Mouse (Mus musculus): ENCODE results near the gene Gm13275.
"Not testable (repeated sequence)": the region's sequence is repeated elsewhere in the genome, so short reads cannot be mapped to it uniquely, and the experiment has no call there.

The Gm13275 gene

DNA sequence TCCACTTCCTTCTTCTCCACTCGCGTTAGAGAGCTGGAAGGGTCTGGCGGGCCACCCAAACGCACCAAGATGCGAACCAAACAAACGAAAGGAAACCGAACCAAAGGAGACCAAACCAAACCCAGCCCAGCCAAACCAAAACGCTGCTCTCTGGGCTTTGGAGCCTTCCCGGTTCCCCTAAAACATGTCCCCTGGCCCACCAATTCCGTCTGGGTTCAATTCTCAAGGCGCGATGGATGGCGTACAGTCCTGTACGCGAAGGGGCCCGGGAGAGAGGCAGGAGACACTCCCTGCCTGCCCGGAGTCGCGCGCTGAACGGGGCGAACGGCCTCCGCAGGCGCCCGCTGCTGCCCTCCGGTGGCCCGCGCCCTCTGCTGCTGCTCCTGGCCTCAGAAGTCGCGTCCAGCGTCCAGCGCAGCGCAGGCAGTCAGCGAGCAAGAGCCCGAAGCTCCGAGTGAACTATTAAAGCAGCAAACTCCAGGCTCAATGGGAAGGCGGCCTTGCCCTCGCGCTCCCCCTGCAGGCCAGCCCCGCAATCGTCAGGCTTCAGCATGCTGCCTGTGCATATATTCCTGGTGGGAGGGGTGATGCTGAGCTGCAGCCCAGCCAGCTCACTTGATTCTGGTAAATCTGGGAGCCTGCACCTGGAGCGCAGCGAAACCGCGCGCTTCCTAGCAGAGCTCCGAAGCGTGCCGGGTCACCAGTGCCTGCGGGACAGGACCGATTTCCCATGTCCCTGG is at the start of gene Gm13275:
Gene Gm13275, plus strand, starts transcription at position 552 of the 740 bp plus-strand sequence.
- DNase-seq (ENCODE audit: low spot score): not testable (repeated sequence)

DNA sequence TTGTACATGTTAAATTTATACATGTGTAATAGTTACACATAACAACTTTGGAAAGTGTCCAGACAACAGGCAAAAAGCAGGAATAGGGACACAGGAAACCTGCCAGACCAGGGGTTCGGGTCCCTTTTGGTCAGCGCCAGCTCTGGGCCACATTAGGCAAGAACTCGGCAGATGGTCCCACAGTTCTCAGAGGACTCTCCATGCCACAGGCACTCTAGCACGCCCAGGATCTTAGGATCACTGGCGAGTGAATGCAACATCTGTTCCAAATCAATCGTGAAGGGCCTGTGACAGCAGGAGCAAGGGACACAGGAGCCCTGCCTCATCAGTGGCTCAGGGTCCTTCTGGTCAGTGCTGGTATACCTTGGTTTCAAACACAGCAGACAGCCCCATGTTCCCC is 44.4 kb upstream of the Gm13275 start:
- DNase-seq (ENCODE audit: low spot score): no peak

DNA sequence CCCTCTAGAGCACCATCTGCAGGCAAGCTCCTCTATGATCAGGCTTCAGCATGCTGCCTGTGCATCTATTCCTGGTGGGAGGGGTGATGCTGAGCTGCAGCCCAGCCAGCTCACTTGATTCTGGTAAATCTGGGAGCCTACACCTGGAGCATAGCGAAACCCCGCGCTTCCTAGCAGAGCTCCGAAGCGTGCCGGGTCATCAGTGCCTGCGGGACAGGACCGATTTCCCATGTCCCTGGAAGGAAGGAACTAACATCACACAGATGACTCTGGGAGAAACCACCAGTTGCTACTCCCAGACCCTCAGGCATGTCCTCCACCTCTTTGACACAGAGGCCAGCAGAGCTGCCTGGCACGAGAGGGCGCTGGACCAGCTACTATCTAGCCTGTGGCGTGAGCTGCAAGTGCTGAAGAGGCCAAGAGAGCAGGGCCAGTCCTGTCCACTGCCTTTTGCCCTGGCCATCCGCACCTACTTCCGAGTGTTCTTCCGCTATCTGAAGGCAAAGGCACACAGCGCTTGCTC is 39.4 kb upstream of the Gm13275 start, which contains the start of gene Gm13271:
Gene Gm13271, plus strand, starts transcription at position 51 of the 523 bp plus-strand sequence.
- not testable (repeated sequence) for DNase-seq (ENCODE audit: low spot score)

DNA sequence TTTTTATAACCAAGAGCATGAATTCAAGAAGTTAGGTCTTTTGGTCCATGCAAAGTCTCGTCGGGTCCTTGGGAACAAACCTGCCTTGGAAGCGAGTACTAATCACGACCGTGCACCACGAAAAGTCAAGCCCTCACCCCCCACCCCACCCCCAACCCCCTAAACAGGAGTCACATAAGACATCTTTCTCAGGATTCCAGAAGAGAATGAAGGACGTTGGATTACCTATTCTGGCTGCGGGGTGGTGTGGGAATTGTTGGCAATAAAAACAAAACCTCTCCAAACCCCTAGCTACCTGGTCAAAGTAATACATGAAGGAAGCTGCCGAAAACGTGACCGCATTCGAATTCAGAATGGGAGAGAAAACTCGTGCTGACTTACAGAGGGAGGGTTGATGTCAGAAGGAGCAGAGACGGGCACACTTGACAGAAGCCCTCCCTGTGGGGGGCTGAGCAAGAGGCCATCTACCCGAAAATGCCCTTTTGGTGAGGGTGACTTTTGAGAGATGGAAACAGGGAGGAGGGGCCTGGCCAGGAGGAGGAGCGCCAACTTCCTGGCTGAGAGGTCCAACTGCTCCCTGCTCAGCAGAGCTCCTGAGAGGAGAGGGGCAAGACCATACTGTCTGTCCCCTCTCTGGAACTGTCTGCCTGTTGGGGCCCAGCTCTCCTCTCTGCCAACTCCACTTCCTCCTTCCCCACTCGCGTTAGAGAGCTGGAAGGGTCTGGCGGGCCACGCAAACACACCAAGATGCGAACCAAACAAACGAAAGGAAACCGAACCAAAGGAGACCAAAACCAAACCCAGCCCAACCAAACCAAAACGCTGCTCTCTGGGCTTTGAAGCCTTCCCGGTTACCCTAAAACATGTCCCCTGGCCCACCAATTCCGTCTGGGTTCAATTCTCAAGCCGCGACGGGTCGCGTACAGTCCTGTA is 37.4 kb upstream of the Gm13275 start:
- DNase-seq (ENCODE audit: low spot score): peak; percentile 32

DNA sequence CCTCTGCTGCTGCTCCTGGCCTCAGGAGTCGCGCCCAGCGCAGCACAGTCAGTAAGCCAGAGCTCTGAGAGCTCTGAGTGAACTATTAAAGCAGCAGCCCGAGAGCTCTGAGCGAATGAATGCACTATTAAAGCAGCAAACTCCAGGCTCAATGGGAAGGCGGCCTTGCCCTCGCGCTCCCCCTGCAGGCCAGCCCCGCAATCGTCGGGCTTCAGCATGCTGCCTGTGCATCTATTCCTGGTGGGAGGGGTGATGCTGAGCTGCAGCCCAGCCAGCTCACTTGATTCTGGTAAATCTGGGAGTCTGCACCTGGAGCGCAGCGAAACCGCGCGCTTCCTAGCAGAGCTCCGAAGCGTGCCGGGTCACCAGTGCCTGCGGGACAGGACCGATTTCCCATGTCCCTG is 36.7 kb upstream of the Gm13275 start:
- peak; percentile 86 for DNase-seq (ENCODE audit: low spot score)

DNA sequence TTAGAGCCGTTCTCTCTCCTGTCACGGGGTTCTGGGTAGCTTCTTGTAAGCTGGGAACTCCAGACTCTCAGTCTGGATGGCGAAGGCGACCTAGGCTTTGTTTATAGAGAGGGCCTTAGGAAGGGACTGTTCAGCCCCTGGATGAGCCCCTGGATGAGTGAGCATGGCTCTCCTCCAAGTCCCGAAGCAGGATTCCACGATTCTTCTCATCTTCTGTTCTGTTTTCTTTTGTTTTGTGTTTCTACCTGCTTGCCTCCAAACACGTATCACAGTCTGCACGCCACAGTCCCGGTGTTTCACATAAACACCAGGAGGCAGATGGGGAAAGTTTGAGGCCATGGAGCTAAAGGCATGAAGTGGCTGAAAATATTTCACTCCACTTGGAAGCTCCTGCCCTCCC is 35.5 kb upstream of the Gm13275 start:
- not testable (repeated sequence) for DNase-seq (ENCODE audit: low spot score)

DNA sequence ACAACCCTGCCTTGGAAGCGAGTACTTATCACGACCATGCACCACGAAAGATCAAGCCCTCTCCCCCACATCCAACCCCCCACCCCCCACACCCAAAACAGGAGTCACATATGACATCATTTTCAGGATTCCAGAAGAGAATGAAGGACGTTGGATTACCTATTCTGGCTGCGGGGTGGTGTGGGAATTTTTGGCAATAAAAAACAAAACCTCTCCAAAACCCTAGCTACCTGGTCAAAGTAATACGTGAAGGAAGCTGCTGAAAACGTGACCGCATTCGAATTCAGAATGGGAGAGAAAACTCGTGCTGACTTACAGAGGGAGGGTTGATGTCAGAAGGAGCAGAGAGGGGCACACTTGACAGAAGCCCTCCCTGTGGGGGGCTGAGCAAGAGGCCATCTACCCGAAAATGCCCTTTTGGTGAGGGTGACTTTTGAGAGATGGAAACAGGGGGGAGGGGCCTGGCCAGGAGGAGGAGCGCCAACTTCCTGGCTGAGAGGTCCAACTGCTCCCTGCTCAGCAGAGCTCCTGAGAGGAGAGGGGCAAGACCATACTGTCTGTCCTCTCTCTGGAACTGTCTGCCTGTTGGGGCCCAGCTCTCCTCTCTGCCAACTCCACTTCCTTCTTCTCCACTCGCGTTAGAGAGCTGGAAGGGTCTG is 34.5 kb upstream of the Gm13275 start, which contains the start of gene Gm13283:
Gene Gm13283, plus strand, starts transcription at position 510 of the 659 bp plus-strand sequence.
- DNase-seq (ENCODE audit: low spot score): not testable (repeated sequence)

DNA sequence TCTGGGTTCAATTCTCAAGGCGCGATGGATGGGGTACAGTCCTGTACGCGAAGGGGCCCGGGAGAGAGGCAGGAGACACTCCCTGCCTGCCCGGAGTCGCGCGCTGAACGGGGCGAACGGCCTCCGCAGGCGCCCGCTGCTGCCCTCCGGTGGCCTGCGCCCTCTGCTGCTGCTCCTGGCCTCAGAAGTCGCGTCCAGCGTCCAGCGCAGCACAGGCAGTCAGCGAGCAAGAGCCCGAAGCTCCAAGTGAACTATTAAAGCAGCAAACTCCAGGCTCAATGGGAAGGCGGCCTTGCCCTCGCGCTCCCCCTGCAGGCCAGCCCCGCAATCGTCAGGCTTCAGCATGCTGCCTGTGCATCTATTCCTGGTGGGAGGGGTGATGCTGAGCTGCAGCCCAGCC is 33.9 kb upstream of the Gm13275 start:
- peak; percentile 64 for DNase-seq (ENCODE audit: low spot score)

DNA sequence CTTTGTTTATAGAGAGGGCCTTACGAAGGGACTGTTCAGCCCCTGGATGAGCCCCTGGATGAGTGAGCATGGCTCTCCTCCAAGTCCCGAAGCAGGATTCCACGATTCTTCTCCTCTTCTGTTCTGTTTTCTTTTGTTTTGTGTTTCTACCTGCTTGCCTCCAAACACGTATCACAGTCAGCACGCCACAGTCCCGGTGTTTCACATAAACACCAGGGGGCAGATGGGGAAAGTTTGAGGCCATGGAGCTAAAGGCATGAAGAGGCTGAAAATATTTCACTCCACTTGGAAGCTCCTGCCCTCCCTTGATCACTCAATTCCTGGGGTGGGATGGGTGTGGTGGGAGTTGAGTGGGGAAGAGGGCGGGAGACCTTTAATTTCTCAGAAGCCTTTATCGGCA is 32.5 kb upstream of the Gm13275 start:
- not testable (repeated sequence) for DNase-seq (ENCODE audit: low spot score)

DNA sequence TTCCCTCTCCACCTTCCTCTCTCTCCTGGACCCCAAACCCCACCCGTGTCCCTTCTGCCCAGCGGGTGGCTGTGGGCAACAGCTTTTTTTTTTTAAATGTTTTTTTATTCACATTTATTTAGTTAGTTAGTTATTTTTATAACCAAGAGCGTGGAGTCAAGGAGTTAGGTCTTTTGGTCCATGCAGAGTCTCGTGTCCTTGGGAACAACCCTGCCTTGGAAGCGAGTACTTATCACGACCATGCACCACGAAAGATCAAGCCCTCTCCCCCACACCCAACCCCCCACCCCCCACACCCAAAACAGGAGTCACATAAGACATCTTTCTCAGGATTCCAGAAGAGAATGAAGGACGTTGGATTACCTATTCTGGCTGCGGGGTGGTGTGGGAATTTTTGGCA is 31.9 kb upstream of the Gm13275 start:
- DNase-seq (ENCODE audit: low spot score): not testable (repeated sequence)

DNA sequence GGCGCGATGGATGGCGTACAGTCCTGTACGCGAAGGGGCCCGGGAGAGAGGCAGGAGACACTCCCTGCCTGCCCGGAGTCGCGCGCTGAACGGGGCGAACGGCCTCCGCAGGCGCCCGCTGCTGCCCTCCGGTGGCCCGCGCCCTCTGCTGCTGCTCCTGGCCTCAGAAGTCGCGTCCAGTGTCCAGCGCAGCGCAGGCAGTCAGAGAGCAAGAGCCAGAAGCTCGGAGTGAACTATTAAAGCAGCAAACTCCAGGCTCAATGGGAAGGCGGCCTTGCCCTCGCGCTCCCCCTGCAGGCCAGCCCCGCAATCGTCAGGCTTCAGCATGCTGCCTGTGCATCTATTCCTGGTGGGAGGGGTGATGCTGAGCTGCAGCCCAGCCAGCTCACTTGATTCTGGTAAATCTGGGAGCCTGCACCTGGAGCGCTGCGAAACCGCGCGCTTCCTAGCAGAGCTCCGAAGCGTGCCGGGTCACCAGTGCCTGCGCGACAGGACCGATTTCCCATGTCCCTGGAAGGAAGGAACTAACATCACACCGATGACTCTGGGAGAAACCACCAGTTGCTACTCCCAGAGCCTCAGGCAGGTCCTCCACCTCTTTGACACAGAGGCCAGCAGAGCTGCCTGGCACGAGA is 30.8 kb upstream of the Gm13275 start:
- peak; percentile 74 for DNase-seq (ENCODE audit: low spot score)

DNA sequence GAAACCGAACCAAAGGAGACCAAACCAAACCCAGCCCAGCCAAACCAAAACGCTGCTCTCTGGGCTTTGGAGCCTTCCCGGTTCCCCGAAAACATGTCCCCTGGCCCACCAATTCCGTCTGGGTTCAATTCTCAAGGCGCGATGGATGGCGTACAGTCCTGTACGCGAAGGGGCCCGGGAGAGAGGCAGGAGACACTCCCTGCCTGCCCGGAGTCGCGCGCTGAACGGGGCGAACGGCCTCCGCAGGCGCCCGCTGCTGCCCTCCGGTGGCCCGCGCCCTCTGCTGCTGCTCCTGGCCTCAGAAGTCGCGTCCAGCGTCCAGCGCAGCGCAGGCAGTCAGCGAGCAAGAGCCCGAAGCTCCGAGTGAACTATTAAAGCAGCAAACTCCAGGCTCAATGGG is 20.8 kb upstream of the Gm13275 start, which contains the start of gene Gm13290:
Gene Gm13290, plus strand, starts transcription at position 301 of the 400 bp plus-strand sequence.
- DNase-seq (ENCODE audit: low spot score): not testable (repeated sequence)

DNA sequence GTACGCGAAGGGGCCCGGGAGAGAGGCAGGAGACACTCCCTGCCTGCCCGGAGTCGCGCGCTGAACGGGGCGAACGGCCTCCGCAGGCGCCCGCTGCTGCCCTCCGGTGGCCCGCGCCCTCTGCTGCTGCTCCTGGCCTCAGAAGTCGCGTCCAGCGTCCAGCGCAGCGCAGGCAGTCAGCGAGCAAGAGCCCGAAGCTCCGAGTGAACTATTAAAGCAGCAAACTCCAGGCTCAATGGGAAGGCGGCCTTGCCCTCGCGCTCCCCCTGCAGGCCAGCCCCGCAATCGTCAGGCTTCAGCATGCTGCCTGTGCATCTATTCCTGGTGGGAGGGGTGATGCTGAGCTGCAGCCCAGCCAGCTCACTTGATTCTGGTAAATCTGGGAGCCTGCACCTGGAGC is 17.7 kb upstream of the Gm13275 start, which contains the start of gene Gm13289:
Gene Gm13289, plus strand, starts transcription at position 301 of the 400 bp plus-strand sequence.
- not testable (repeated sequence) for DNase-seq (ENCODE audit: low spot score)

DNA sequence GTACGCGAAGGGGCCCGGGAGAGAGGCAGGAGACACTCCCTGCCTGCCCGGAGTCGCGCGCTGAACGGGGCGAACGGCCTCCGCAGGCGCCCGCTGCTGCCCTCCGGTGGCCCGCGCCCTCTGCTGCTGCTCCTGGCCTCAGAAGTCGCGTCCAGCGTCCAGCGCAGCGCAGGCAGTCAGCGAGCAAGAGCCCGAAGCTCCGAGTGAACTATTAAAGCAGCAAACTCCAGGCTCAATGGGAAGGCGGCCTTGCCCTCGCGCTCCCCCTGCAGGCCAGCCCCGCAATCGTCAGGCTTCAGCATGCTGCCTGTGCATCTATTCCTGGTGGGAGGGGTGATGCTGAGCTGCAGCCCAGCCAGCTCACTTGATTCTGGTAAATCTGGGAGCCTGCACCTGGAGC is 14.7 kb upstream of the Gm13275 start, which contains the start of gene Gm13272:
Gene Gm13272, plus strand, starts transcription at position 301 of the 400 bp plus-strand sequence.
- not testable (repeated sequence) for DNase-seq (ENCODE audit: low spot score)

DNA sequence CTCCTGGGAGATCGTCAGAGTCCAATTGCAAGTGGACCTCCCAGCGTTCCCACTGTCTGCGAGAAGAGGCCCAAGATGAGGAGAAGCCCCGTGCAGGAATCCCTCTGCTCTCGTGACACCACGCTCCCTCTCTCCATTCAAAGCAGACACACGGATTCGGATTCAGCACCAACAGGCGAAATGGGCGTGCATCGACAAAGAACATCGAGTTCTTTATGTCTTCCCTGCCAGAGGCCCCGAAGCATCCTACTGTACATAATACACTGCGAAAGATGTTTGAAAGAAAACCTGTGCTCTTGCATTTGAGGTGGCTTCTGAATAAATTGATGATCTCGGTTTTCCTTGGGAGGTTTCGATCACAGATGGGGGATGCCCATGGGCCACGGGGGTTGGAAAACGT is 14.0 kb upstream of the Gm13275 start:
- not testable (repeated sequence) for DNase-seq (ENCODE audit: low spot score)

DNA sequence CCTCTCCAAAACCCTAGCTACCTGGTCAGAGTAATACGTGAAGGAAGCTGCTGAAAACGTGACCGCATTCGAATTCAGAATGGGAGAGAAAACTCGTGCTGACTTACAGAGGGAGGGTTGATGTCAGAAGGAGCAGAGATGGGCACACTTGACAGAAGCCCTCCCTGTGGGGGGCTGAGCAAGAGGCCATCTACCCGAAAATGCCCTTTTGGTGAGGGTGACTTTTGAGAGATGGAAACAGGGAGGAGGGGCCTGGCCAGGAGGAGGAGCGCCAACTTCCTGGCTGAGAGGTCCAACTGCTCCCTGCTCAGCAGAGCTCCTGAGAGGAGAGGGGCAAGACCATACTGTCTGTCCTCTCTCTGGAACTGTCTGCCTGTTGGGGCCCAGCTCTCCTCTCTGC is 12.5 kb upstream of the Gm13275 start, which contains the start of gene Ifnz:
Gene Ifnz, plus strand, starts transcription at position 301 of the 400 bp plus-strand sequence.
- DNase-seq (ENCODE audit: low spot score): not testable (repeated sequence)

DNA sequence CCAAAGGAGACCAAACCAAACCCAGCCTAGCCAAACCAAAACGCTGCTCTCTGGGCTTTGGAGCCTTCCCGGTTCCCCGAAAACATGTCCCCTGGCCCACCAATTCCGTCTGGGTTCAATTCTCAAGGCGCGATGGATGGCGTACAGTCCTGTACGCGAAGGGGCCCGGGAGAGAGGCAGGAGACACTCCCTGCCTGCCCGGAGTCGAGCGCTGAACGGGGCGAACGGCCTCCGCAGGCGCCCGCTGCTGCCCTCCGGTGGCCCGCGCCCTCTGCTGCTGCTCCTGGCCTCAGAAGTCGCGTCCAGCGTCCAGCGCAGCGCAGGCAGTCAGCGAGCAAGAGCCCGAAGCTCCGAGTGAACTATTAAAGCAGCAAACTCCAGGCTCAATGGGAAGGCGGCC is 12.0 kb upstream of the Gm13275 start:
- DNase-seq (ENCODE audit: low spot score): not testable (repeated sequence)

DNA sequence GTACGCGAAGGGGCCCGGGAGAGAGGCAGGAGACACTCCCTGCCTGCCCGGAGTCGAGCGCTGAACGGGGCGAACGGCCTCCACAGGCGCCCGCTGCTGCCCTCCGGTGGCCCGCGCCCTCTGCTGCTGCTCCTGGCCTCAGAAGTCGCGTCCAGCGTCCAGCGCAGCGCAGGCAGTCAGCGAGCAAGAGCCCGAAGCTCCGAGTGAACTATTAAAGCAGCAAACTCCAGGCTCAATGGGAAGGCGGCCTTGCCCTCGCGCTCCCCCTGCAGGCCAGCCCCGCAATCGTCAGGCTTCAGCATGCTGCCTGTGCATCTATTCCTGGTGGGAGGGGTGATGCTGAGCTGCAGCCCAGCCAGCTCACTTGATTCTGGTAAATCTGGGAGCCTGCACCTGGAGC is 8.9 kb upstream of the Gm13275 start, which contains the start of gene Gm13276:
Gene Gm13276, plus strand, starts transcription at position 301 of the 400 bp plus-strand sequence.
- DNase-seq (ENCODE audit: low spot score): not testable (repeated sequence)

DNA sequence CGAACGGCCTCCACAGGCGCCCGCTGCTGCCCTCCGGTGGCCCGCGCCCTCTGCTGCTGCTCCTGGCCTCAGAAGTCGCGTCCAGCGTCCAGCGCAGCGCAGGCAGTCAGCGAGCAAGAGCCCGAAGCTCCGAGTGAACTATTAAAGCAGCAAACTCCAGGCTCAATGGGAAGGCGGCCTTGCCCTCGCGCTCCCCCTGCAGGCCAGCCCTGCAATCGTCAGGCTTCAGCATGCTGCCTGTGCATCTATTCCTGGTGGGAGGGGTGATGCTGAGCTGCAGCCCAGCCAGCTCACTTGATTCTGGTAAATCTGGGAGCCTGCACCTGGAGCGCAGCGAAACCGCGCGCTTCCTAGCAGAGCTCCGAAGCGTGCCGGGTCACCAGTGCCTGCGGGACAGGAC is 5.9 kb upstream of the Gm13275 start, which contains the start of gene Gm13277:
Gene Gm13277, plus strand, starts transcription at position 231 of the 400 bp plus-strand sequence.
- DNase-seq (ENCODE audit: low spot score): not testable (repeated sequence)

DNA sequence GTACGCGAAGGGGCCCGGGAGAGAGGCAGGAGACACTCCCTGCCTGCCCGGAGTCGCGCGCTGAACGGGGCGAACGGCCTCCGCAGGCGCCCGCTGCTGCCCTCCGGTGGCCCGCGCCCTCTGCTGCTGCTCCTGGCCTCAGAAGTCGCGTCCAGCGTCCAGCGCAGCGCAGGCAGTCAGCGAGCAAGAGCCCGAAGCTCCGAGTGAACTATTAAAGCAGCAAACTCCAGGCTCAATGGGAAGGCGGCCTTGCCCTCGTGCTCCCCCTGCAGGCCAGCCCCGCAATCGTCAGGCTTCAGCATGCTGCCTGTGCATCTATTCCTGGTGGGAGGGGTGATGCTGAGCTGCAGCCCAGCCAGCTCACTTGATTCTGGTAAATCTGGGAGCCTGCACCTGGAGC is 3.0 kb upstream of the Gm13275 start, which contains the start of gene Gm13278:
Gene Gm13278, plus strand, starts transcription at position 301 of the 400 bp plus-strand sequence.
- DNase-seq (ENCODE audit: low spot score): not testable (repeated sequence)

Data from yolk sac, embryonic 10.5 days (tissue).